Mouse (Mus musculus): ENCODE data around the gene Gm11541. TPM values are rescaled to one million over a fixed set of nuclear protein-coding genes. Genes with fewer than 3 reads are reported as not detected.
A peak's percentile ranks its signal among the peaks of the same experiment; 100 is the strongest.

Gene Gm11541
- total and polyA plus RNA-seq, 2 experiments from 2014 or later: 0.11 TPM; not detected in 1

DNA sequence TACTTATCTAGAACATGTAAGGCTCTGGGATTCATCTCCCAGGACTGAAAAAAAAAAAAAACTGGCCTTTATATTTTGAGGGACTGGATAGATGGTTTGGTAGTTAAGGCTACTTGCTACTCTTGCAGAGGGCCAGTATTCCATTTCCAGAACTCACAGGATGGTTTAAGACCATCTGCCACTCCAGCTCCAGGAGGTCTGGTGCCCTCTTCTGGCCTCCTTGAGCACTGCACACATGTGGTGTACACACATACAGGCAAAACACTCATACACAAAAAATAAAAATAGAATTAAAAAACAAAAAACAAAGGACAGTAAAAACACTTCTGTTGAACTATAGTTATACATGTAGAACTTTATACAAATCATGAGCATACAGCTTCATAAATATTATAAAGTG is 23.7 kb downstream of the Gm11541 start:
- TF ChIP-seq EP300 (IDR thresholded peaks at IDR 0.05; ENCODE audit: low read depth) (no peak), CTCF (IDR thresholded peaks at IDR 0.05; ENCODE audit: low read depth) (no peak)
- H3K4me2 ChIP-seq (ENCODE audit: low read depth, low read length): no peak overlapping the region
- peaks cover 12% of the 10 kb centered on the region for H3K4me1 ChIP-seq (ENCODE audit: control insufficient read depth, insufficient read depth)
- no peak overlapping the region for H3K4me3 ChIP-seq (ENCODE audit: low read depth, low read length)
- no peaks in the 10 kb centered on the region for H3K36me3 ChIP-seq (replicated peaks; ENCODE audit: control insufficient read depth, insufficient read depth, low read length)
- no peaks in the 10 kb centered on the region for H3K9me3 ChIP-seq (replicated peaks; ENCODE audit: control insufficient read depth, low read length)
- no peaks in the 10 kb centered on the region for H3K27me3 ChIP-seq (ENCODE audit: control insufficient read depth, insufficient read depth, low read length)
- no peak overlapping the region for H3K27ac ChIP-seq (ENCODE audit: low read depth)
- no peak overlapping the region for H3K9ac ChIP-seq (replicated peaks; ENCODE audit: low read depth, low read length)
- ATAC-seq (ENCODE audit: insufficient read depth, low read depth) (no peak), DNase-seq (ENCODE audit: low spot score) (no peak)

DNA sequence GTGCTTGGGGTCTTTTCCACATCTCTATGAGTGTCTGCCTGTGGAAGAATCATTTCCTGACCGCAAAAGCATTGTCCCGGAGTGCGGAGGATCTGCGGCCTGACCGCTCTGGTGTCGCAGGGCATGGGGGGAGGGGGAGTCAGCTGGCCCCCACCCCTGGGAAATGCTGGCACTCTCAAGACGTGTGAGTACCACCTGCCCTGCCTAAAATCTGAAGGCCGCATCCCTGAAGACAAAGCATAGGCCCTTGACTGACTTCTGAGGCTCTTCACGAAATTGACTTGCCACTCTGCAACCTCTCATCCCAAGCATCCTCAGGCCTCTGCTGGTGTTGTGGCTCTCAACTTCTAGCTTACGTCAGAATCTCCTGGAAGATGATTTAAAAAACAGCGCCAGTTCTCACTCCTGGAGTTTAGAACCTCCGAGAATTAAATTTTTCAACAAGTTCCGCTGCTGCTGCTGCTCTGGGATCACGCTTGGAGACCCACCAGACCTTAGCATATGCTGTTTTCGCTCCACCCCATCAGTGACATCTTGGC is 26.6 kb downstream of the Gm11541 start:
- no peaks in the 10 kb centered on the region for H3K36me3 ChIP-seq (replicated peaks; ENCODE audit: control insufficient read depth, insufficient read depth, low read length)
- no peaks in the 10 kb centered on the region for H3K9me3 ChIP-seq (replicated peaks; ENCODE audit: control insufficient read depth, low read length)
- H3K4me1 ChIP-seq (ENCODE audit: control insufficient read depth, insufficient read depth): peaks cover 25% of the 10 kb centered on the region
- peak overlapping the region; percentile 96 for H3K4me2 ChIP-seq (ENCODE audit: low read depth, low read length)
- H3K9ac ChIP-seq (replicated peaks; ENCODE audit: low read depth, low read length): peak overlapping the region; percentile 99
- DNase-seq (ENCODE audit: low spot score) (no peak), ATAC-seq (ENCODE audit: insufficient read depth, low read depth) (peak; percentile 18; the same call in 1 of the 2 replicates)
- 28% methylated on average over 15 of the region's 15 CpGs for WGBS
- peak overlapping the region; percentile 100 for H3K4me3 ChIP-seq (ENCODE audit: low read depth, low read length)
- H3K27me3 ChIP-seq (ENCODE audit: control insufficient read depth, insufficient read depth, low read length): no peaks in the 10 kb centered on the region
- no peak for TF ChIP-seq CTCF (IDR thresholded peaks at IDR 0.05; ENCODE audit: low read depth)
- no peak for TF ChIP-seq EP300 (IDR thresholded peaks at IDR 0.05; ENCODE audit: low read depth)
- H3K27ac ChIP-seq (ENCODE audit: low read depth): no peak overlapping the region

DNA sequence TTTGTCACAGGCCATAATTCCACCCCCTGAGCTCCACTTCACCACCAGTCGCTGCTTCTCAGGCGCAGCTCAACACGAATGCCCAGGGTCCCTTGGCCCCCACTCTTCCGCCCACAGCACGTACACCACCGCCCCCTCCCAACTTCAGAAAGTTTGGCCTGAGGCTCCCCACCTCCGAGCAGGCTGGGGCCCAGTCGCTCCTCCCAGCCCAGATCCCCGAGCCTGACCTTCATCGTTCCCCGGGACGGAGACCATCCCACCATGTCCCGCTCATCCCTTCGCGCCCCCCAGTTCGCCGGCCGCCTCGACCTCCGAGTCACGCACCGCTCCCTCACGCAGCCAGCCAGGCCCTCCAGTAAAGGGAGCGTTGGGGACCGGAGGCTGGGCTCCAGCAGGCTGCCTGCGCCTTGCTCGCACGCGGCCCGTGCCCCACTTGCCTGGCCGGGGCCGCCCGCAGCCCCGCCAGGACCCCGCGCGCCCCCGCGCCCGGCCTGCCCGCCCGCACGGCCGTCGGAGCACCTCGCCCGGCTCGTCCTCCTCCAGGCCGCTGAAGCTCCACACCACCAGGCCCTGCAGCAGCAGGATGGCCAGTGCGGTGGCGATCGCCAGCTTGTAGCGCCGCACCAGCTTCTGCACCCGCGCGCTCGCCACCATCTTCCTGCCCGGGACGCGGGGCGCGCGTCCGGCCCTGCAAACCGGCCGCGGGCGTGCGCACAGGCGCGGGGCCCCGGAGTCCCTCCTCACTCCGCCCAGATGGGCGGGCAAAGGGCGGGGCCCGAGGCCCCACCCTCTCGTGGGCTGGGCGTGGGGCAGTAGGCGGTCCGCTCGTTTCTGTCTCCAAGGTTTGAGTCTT is 27.3 kb downstream of the Gm11541 start, which contains the start of gene Xylt2:
Gene Xylt2 (minus strand): TSS at position 762 of the 853 bp plus-strand sequence.
- Histone ChIP-seq H3K36me3 (replicated peaks; ENCODE audit: control insufficient read depth, insufficient read depth, low read length) (no peaks in the 10 kb centered on the region), H3K9ac (replicated peaks; ENCODE audit: low read depth, low read length) (peak within 1 kb of the TSS; percentile 99), H3K9me3 (replicated peaks; ENCODE audit: control insufficient read depth, low read length) (no peaks in the 10 kb centered on the region), H3K4me3 (ENCODE audit: low read depth, low read length) (peak within 1 kb of the TSS; percentile 100), H3K27ac (ENCODE audit: low read depth) (peak within 1 kb of the TSS; percentile 79), H3K4me1 (ENCODE audit: control insufficient read depth, insufficient read depth) (peaks cover 25% of the 10 kb centered on the region), H3K4me2 (ENCODE audit: low read depth, low read length) (peak within 1 kb of the TSS; percentile 96), H3K27me3 (ENCODE audit: control insufficient read depth, insufficient read depth, low read length) (no peaks in the 10 kb centered on the region)
- peak; percentile 97 for ATAC-seq (ENCODE audit: insufficient read depth, low read depth)
- DNase-seq (ENCODE audit: low spot score): peak; percentile 82
- TF ChIP-seq CTCF (IDR thresholded peaks at IDR 0.05; ENCODE audit: low read depth) (no peak), EP300 (IDR thresholded peaks at IDR 0.05; ENCODE audit: low read depth) (no peak)
- under 1% methylated on average over 79 of the region's 82 CpGs for WGBS

DNA sequence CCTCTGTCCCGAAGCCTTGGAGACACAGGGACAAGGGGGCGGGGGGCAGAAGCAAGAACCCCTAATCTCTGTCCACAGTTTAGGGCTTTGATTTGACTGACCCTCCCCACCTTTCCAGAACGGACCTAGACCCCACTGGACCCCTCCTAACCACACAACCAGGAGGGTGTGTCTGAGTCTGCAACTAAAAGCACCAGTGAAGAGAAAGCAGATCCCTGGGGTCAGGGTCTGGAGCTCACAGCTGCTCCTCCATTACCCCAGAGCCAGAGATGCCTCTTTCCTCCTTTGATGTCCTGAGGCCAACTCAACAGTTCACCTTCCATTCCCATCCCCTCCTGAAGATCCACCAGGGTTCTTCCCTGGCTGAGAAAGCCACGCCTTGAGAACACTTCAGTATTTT is 28.0 kb downstream of the Gm11541 start:
- H3K9ac ChIP-seq (replicated peaks; ENCODE audit: low read depth, low read length): peak overlapping the region; percentile 99
- no peak for TF ChIP-seq EP300 (IDR thresholded peaks at IDR 0.05; ENCODE audit: low read depth)
- no peak for TF ChIP-seq CTCF (IDR thresholded peaks at IDR 0.05; ENCODE audit: low read depth)
- no peaks in the 10 kb centered on the region for H3K27me3 ChIP-seq (ENCODE audit: control insufficient read depth, insufficient read depth, low read length)
- no peaks in the 10 kb centered on the region for H3K9me3 ChIP-seq (replicated peaks; ENCODE audit: control insufficient read depth, low read length)
- ATAC-seq (ENCODE audit: insufficient read depth, low read depth) (no peak), DNase-seq (ENCODE audit: low spot score) (no peak)
- WGBS: 58% methylated on average over 4 of the region's 4 CpGs
- H3K27ac ChIP-seq (ENCODE audit: low read depth): no peak overlapping the region
- H3K4me2 ChIP-seq (ENCODE audit: low read depth, low read length): peak overlapping the region; percentile 96
- H3K4me3 ChIP-seq (ENCODE audit: low read depth, low read length): peak overlapping the region; percentile 100
- H3K4me1 ChIP-seq (ENCODE audit: control insufficient read depth, insufficient read depth): peaks cover 25% of the 10 kb centered on the region
- H3K36me3 ChIP-seq (replicated peaks; ENCODE audit: control insufficient read depth, insufficient read depth, low read length): no peaks in the 10 kb centered on the region

DNA sequence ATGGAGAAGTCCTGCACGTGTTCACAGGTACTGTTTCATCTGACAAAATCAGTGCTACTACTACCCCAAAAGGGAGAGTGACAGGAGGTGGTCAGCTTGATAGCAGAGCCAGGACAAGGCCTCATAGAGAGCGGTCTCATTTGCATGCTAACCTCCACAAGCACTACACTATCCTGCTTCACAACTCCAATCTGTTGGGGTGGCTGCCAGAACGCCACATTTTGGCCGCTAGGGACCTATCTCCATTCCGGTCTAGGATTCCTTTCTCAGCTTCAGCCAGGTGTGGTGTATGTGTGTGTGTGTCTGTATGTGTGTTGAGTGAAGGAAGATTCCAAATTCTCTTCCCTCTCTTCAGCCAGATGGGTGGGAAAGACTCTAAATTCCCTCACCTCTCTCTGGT is 28.9 kb downstream of the Gm11541 start:
- DNase-seq (ENCODE audit: low spot score) (no peak), ATAC-seq (ENCODE audit: insufficient read depth, low read depth) (no peak)
- H3K4me2 ChIP-seq (ENCODE audit: low read depth, low read length): no peak overlapping the region
- 65% methylated on average over 5 of the region's 5 CpGs for WGBS
- H3K9me3 ChIP-seq (replicated peaks; ENCODE audit: control insufficient read depth, low read length): no peaks in the 10 kb centered on the region
- H3K4me3 ChIP-seq (ENCODE audit: low read depth, low read length): no peak overlapping the region
- H3K4me1 ChIP-seq (ENCODE audit: control insufficient read depth, insufficient read depth): peaks cover 25% of the 10 kb centered on the region
- no peaks in the 10 kb centered on the region for H3K27me3 ChIP-seq (ENCODE audit: control insufficient read depth, insufficient read depth, low read length)
- TF ChIP-seq EP300 (IDR thresholded peaks at IDR 0.05; ENCODE audit: low read depth) (no peak), CTCF (IDR thresholded peaks at IDR 0.05; ENCODE audit: low read depth) (no peak)
- H3K36me3 ChIP-seq (replicated peaks; ENCODE audit: control insufficient read depth, insufficient read depth, low read length): peaks cover 2% of the 10 kb centered on the region
- H3K9ac ChIP-seq (replicated peaks; ENCODE audit: low read depth, low read length): no peak overlapping the region; the same call in 1 of the 2 replicates
- H3K27ac ChIP-seq (ENCODE audit: low read depth): no peak overlapping the region

Measured in heart, postnatal 0 days (tissue).